Mouse (Mus musculus) embryonic facial prominence, embryonic 14.5 days (tissue): ENCODE data around the gene Ctnnd2. TPM values are rescaled to one million over a fixed set of nuclear protein-coding genes. Genes with fewer than 3 reads are reported as not detected.

Source experiments
- ATAC-seq: fragments of 200-750 bp; cut with Nextera tagmentation; 2 replicates; pipeline ENCODE4 v1.8.0; 2017; ENCODE audit warnings: low read depth, moderate number of reproducible peaks, moderate TSS enrichment
- DNase-seq: peaks from one replicate; pipeline ENCODE4 v3.0.0-alpha.2; 2015; ENCODE audit warnings: low spot score
- H3K27ac ChIP-seq: fragments of 300-500 bp; sonication (generic); replicated peaks from 2 replicates; pipeline ENCODE4 v1.5.1; 2014; ENCODE audit warnings: low read depth, mild to moderate bottlenecking, low read length, moderate library complexity
- H3K27me3 ChIP-seq: fragments of 300-500 bp; sonication (generic); replicated peaks from 2 replicates; pipeline ENCODE4 v1.6.1; 2014; ENCODE audit warnings: low read length; ENCODE audit not compliant: control insufficient read depth, insufficient read depth
- H3K36me3 ChIP-seq: fragments of 300-500 bp; sonication (generic); 2 replicates; pipeline ENCODE4 v1.6.1; 2014; ENCODE audit warnings: low read length, mixed read lengths; ENCODE audit not compliant: control insufficient read depth, insufficient read depth
- H3K4me1 ChIP-seq: fragments of 300-500 bp; sonication (generic); 2 replicates; pipeline ENCODE4 v1.6.1; 2014; ENCODE audit warnings: antibody characterized with exemption, low read length; ENCODE audit not compliant: control insufficient read depth, insufficient read depth
- H3K4me2 ChIP-seq: fragments of 300-500 bp; sonication (generic); 2 replicates; pipeline ENCODE4 v1.6.1; 2014; ENCODE audit warnings: low read depth, mild to moderate bottlenecking, low read length, moderate library complexity, mixed read lengths
- H3K4me3 ChIP-seq: fragments of 300-500 bp; sonication (generic); 2 replicates; pipeline ENCODE4 v1.5.1; 2014; ENCODE audit warnings: low read depth, mild to moderate bottlenecking, low read length
- H3K9ac ChIP-seq: fragments of 300-500 bp; sonication (generic); 2 replicates; pipeline ENCODE4 v1.6.1; 2014; ENCODE audit warnings: low read depth, mild to moderate bottlenecking, low read length, moderate library complexity, mixed read lengths
- H3K9me3 ChIP-seq: fragments of 300-500 bp; sonication (generic); 2 replicates; pipeline ENCODE4 v1.6.1; 2016; ENCODE audit warnings: low read length; ENCODE audit not compliant: control insufficient read depth
- WGBS: fragments of 180-500 bp; shearing (Covaris S2); extraction: QIAGEN DNeasy Blood & Tissue Kit; methylation state at CpG from one replicate; pipeline ENCODE4 v1.1.7; 2014; 5-methylcytosine and 5-hydroxymethylcytosine counted together
- polyA plus RNA-seq: library from polyadenylated mRNA; unstranded; fragments of >200 nt; fragmentation: Nextera tagmentation; extraction: Ambion mirVana; gene quantifications from 2 replicates; pipeline ENCODE4 v1.2.1, GENCODE M21; 2014

Gene Ctnnd2
- polyA plus RNA-seq, 1 experiment from 2014 or later: 7.9 TPM

- Histone ChIP-seq H3K4me3 (no peak overlapping the region), H3K9me3 (no peaks in the 10 kb centered on the region), H3K27ac (no peak overlapping the region), H3K9ac (no peak overlapping the region), H3K27me3 (no peaks in the 10 kb centered on the region), H3K36me3 (no peaks in the 10 kb centered on the region), H3K4me1 (peaks cover 5% of the 10 kb centered on the region; the same call in 1 of the 2 replicates), H3K4me2 (no peak overlapping the region)
- DNase-seq: peak; percentile 42
- 63% methylated on average over 5 of the region's 5 CpGs for WGBS
- no peak for ATAC-seq
These were observed 212.0 kb downstream of the Ctnnd2 start for GRCm38 (mm10) chr15:30384386-30384785.

GRCm38 (mm10) chr15:30386489-30386888, 214.1 kb downstream of the Ctnnd2 start:
- no peaks in the 10 kb centered on the region for H3K9me3 ChIP-seq
- H3K4me3 ChIP-seq: no peak overlapping the region
- H3K4me1 ChIP-seq: peaks cover 5% of the 10 kb centered on the region; the same call in 1 of the 2 replicates
- H3K27ac ChIP-seq: no peak overlapping the region
- DNase-seq (no peak), ATAC-seq (no peak)
- H3K4me2 ChIP-seq: no peak overlapping the region
- H3K9ac ChIP-seq: no peak overlapping the region
- H3K36me3 ChIP-seq: no peaks in the 10 kb centered on the region
- H3K27me3 ChIP-seq: no peaks in the 10 kb centered on the region

DNA sequence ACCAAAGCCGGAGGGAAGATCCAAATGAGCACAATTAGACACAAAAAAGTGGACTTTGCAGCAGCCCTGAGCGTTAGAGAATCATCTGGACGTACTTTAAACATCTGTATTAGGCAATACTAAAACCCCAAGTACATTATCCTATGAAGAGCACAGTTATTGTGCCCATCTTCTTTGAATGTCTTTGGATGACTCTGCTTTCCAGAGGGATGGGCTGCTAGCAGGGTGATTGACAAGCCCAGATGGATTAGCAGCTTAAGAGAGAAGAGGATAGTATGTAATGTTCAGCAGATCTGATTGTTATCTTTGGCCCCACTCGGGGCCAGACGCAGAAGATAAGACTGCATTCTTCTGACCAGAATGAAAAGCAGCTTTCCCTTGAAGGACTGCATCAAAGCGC, 214.9 kb downstream of the Ctnnd2 start:
- 41% methylated on average over 6 of the region's 6 CpGs for whole genome bisulfite sequencing
- Histone ChIP-seq H3K9ac (no peak overlapping the region), H3K9me3 (no peaks in the 10 kb centered on the region), H3K27ac (no peak overlapping the region), H3K4me1 (peaks cover 5% of the 10 kb centered on the region; the same call in 1 of the 2 replicates), H3K4me2 (no peak overlapping the region), H3K27me3 (no peaks in the 10 kb centered on the region), H3K4me3 (no peak overlapping the region), H3K36me3 (no peaks in the 10 kb centered on the region)
- ATAC-seq (no peak), DNase-seq (no peak)

GRCm38 (mm10) chr15:30401111-30401510, 228.7 kb downstream of the Ctnnd2 start:
- H3K4me3 ChIP-seq: no peak overlapping the region
- H3K9ac ChIP-seq: no peak overlapping the region
- no peaks in the 10 kb centered on the region for H3K36me3 ChIP-seq
- H3K4me1 ChIP-seq: no peaks in the 10 kb centered on the region
- whole genome bisulfite sequencing: 83% methylated on average over 4 of the region's 4 CpGs
- no peaks in the 10 kb centered on the region for H3K27me3 ChIP-seq
- no peaks in the 10 kb centered on the region for H3K9me3 ChIP-seq
- no peak for ATAC-seq
- DNase-seq: no peak
- H3K27ac ChIP-seq: no peak overlapping the region
- no peak overlapping the region for H3K4me2 ChIP-seq

DNA sequence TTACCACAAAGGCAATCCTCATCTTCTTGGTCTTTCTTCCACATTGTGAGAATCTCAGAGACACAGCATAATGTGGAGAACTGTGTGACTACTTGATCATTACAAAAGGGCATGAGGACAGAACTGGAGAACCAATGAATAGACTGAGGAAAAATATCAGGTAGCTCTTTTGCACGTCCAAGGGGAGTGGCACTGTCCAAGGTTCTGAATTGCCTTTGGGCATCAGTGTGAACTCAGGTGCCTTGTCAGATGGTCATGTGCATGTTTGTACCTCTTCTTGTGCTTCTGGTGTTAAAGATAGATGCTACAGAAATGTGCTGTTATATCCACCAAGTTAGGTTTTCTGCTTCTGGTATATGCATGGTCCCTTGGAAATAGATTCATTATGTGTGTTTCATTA, 233.9 kb downstream of the Ctnnd2 start:
- Histone ChIP-seq H3K4me2 (no peak overlapping the region), H3K27me3 (no peaks in the 10 kb centered on the region), H3K27ac (no peak overlapping the region), H3K4me3 (no peak overlapping the region), H3K36me3 (no peaks in the 10 kb centered on the region), H3K9ac (no peak overlapping the region), H3K9me3 (no peaks in the 10 kb centered on the region), H3K4me1 (no peaks in the 10 kb centered on the region)
- DNase-seq (peak; percentile 49), ATAC-seq (no peak)
- WGBS: 0% methylated on average over 1 of the region's 1 CpGs

DNA sequence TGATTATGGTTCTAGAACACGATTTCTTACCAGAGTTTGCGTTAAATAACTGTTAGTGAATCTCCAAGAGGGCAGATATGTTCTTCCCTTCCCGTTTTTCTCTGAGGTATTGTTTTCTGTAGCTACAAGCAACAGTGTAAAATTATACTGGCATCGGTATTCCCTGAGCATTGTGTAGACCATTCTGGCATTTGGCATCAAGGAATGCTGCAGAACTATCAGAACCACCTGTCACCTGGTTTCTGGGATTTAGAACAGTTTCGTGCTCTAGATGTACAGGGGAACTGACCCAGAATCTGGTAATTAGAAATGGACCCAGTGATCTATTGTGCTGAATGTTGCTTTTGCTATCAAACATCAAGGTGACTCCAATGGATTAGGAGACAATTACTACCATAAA, 250.8 kb downstream of the Ctnnd2 start:
- H3K4me3 ChIP-seq: no peak overlapping the region
- H3K36me3 ChIP-seq: no peaks in the 10 kb centered on the region
- 84% methylated on average over 5 of the region's 5 CpGs for WGBS
- no peak overlapping the region for H3K4me2 ChIP-seq
- DNase-seq (no peak), ATAC-seq (no peak)
- H3K27ac ChIP-seq: no peak overlapping the region
- H3K9ac ChIP-seq: no peak overlapping the region
- no peaks in the 10 kb centered on the region for H3K4me1 ChIP-seq
- H3K9me3 ChIP-seq: no peaks in the 10 kb centered on the region
- no peaks in the 10 kb centered on the region for H3K27me3 ChIP-seq

GRCm38 (mm10) chr15:30424290-30424689, 251.9 kb downstream of the Ctnnd2 start:
- Histone ChIP-seq H3K4me3 (no peak overlapping the region), H3K4me2 (no peak overlapping the region), H3K36me3 (no peaks in the 10 kb centered on the region), H3K9me3 (no peaks in the 10 kb centered on the region), H3K27ac (no peak overlapping the region), H3K4me1 (no peaks in the 10 kb centered on the region), H3K9ac (no peak overlapping the region), H3K27me3 (no peaks in the 10 kb centered on the region)
- 56% methylated on average over 9 of the region's 9 CpGs for WGBS
- peak; percentile 13 for DNase-seq
- ATAC-seq: no peak

DNA sequence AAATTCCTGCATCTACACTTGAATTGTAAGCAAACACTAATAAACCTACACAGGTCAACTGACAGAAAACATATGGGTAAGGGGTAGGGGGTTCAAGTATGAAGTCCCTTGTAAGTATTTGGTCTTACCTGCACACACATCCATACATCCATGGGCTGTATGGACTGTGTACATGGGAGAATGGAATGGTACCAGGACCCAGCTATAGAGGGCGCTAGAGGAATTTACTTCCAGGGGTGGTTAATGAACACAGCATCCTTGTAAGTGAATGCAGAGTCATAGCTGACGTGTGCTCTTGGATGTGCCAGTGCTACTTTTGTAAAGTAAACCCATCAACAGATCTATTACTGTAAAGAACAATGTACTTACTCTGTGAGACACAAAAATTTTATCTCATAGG, 254.9 kb downstream of the Ctnnd2 start:
- no peak for ATAC-seq
- WGBS: 23% methylated on average over 2 of the region's 2 CpGs
- Histone ChIP-seq H3K36me3 (no peaks in the 10 kb centered on the region), H3K27ac (no peak overlapping the region), H3K27me3 (no peaks in the 10 kb centered on the region), H3K4me1 (no peaks in the 10 kb centered on the region), H3K4me2 (no peak overlapping the region), H3K4me3 (no peak overlapping the region), H3K9me3 (no peaks in the 10 kb centered on the region), H3K9ac (no peak overlapping the region)
- DNase-seq: peak; percentile 31

GRCm38 (mm10) chr15:30439045-30439444, 266.7 kb downstream of the Ctnnd2 start:
- H3K4me2 ChIP-seq: no peak overlapping the region
- 61% methylated on average over 5 of the region's 5 CpGs for WGBS
- H3K4me1 ChIP-seq: no peaks in the 10 kb centered on the region
- no peak for DNase-seq
- H3K9me3 ChIP-seq: no peaks in the 10 kb centered on the region
- no peaks in the 10 kb centered on the region for H3K36me3 ChIP-seq
- H3K27me3 ChIP-seq: no peaks in the 10 kb centered on the region
- ATAC-seq: no peak
- no peak overlapping the region for H3K27ac ChIP-seq
- no peak overlapping the region for H3K4me3 ChIP-seq
- no peak overlapping the region for H3K9ac ChIP-seq
